Mouse (Mus musculus) heart, adult 2 months (tissue): ENCODE measurements around the gene Gm12695. TPM values are rescaled to one million over a fixed set of nuclear protein-coding genes. Genes with fewer than 3 reads are reported as not detected.

Experiments used
- DNase-seq, 2 experiments: peaks; one replicate each; pipeline ENCODE4 v3.0.0; 2021
- H3K27ac ChIP-seq: fragments of 200-600 bp; 2 replicates; pipeline ENCODE4 v1.8.1; 2022
- H3K27me3 ChIP-seq: fragments of 200-500 bp; 2 replicates; pipeline ENCODE4 v1.6.1; 2012; ENCODE audit warnings: mild to moderate bottlenecking, low read length, inconsistent platforms, mixed read lengths; ENCODE audit not compliant: control insufficient read depth, insufficient read depth
- H3K36me3 ChIP-seq: fragments of 200-500 bp; 2 replicates; pipeline ENCODE4 v1.6.1; 2012; ENCODE audit warnings: low read length, inconsistent platforms; ENCODE audit not compliant: control insufficient read depth, insufficient read depth
- H3K4me1 ChIP-seq: fragments of 200-500 bp; 2 replicates; pipeline ENCODE4 v1.6.1; 2011; ENCODE audit warnings: low read length; ENCODE audit not compliant: control insufficient read depth, insufficient read depth
- H3K4me3 ChIP-seq: fragments of 200-600 bp; 2 replicates; pipeline ENCODE4 v1.8.1; 2022
- H3K79me2 ChIP-seq: fragments of 200-500 bp; replicated peaks from 2 replicates; pipeline ENCODE4 v1.6.1; 2012; ENCODE audit warnings: mild to moderate bottlenecking, inconsistent platforms, low read length, moderate library complexity, mixed read lengths; ENCODE audit not compliant: control insufficient read depth, insufficient read depth
- H3K9ac ChIP-seq: fragments of 200-500 bp; 2 replicates; pipeline ENCODE4 v1.6.1; 2012; ENCODE audit warnings: low read depth, mild to moderate bottlenecking, control low read depth, inconsistent platforms, low read length, mixed read lengths
- CTCF ChIP-seq: fragments of 200-600 bp; IDR thresholded peaks from 2 replicates; pipeline ENCODE4 v1.8.1; 2022; ENCODE audit warnings: antibody characterized with exemption, mild to moderate bottlenecking, moderate library complexity
- EP300 ChIP-seq: fragments of 200-500 bp; IDR thresholded peaks from 2 replicates; pipeline ENCODE4 v1.6.1; 2011; ENCODE audit warnings: low read depth, low read length, control low read depth; ENCODE audit not compliant: insufficient read depth
- POLR2A ChIP-seq: fragments of 200-500 bp; IDR thresholded peaks from 2 replicates; pipeline ENCODE4 v1.6.1; 2011; ENCODE audit warnings: mild to moderate bottlenecking, low read depth, low read length, control low read depth; ENCODE audit not compliant: insufficient read depth
- WGBS: fragments of 180-500 bp; shearing (Covaris S2); methylation state at CpG from one replicate; pipeline ENCODE4 v1.1.7; 2018; 5-methylcytosine and 5-hydroxymethylcytosine counted together
- intact Hi-C: fragments of 180-260 bp; cut with DNase I; formaldehyde crosslinking; loops from one replicate; pipeline ENCODE4 v1.15.1; 2025
- polyA plus RNA-seq: library from polyadenylated mRNA; depleted of rRNA; stranded (reverse); fragments of >200 nt; gene quantifications from 2 replicates; pipeline ENCODE4 v1.2.3, GENCODE M21; 2012
- total RNA-seq, 2 experiments: library from RNA; stranded (reverse); gene quantifications; 2 replicates each; pipeline ENCODE4 v1.2.3; 2021

The Gm12695 gene
- total and polyA plus RNA-seq, 3 experiments = 0.08 TPM; not detected in 2

GRCm38 (mm10) chr4:96705281-96705951 lies 79.6 kb downstream of the Gm12695 start:
- H3K4me3 ChIP-seq = no peak overlapping the region
- H3K27ac ChIP-seq = no peak overlapping the region
- peak; percentile 11 to 32 for DNase-seq
- TF ChIP-seq CTCF = peak; percentile 79
- no peak for TF ChIP-seq EP300
- TF ChIP-seq POLR2A = no peak
- H3K79me2 ChIP-seq = no peaks in the 10 kb centered on the region
- no peaks in the 10 kb centered on the region for H3K36me3 ChIP-seq
- intact Hi-C loops = loop anchor here (10.0 kb wide), 1 partner anchor 1039 kb away; no protein-coding TSS in a partner anchor
- no peaks in the 10 kb centered on the region for H3K27me3 ChIP-seq
- no peaks in the 10 kb centered on the region; the same call in 1 of the 2 replicates for H3K4me1 ChIP-seq
- H3K9ac ChIP-seq = no peak overlapping the region
- 55% methylated on average over 2 of the region's 2 CpGs for WGBS

DNA sequence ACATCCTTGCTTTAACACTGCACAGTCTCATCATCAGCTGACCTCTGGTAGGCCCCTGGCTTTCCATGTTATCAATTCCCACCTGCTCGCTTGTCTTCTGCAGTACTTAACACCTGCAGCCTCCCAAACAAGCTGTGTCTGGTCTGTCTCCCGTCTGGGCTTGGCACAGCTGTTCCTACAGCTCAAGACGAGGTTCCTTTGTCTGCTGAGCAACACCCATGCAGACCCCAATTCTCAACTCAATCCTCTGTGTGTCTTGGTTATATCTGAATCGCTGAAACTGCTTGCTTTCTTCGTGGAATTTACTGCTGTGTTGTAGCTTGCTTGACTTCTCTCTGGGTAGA lies 86.8 kb downstream of the Gm12695 start:
- H3K9ac ChIP-seq = no peak overlapping the region
- H3K79me2 ChIP-seq = no peaks in the 10 kb centered on the region
- H3K4me1 ChIP-seq = no peaks in the 10 kb centered on the region
- H3K27ac ChIP-seq = no peak overlapping the region
- no peak for TF ChIP-seq EP300
- TF ChIP-seq CTCF = no peak
- intact Hi-C loops = no loop called here
- no peaks in the 10 kb centered on the region for H3K36me3 ChIP-seq
- WGBS = 66% methylated on average over 5 of the region's 5 CpGs
- H3K27me3 ChIP-seq = no peaks in the 10 kb centered on the region
- no peak overlapping the region for H3K4me3 ChIP-seq
- DNase-seq = no peak

- no peak overlapping the region for H3K27ac ChIP-seq
- no peaks in the 10 kb centered on the region for H3K36me3 ChIP-seq
- TF ChIP-seq EP300 (no peak), POLR2A (no peak), CTCF (no peak)
- 83% methylated on average over 15 of the region's 15 CpGs for WGBS
- H3K27me3 ChIP-seq = no peaks in the 10 kb centered on the region
- H3K4me3 ChIP-seq = no peak overlapping the region
- H3K9ac ChIP-seq = no peak overlapping the region
- no peak for DNase-seq
- H3K79me2 ChIP-seq = no peaks in the 10 kb centered on the region
- H3K4me1 ChIP-seq = no peaks in the 10 kb centered on the region
- intact Hi-C loops = no loop called here
These were observed 87.3 kb downstream of the Gm12695 start for GRCm38 (mm10) chr4:96697511-96698217.

DNA sequence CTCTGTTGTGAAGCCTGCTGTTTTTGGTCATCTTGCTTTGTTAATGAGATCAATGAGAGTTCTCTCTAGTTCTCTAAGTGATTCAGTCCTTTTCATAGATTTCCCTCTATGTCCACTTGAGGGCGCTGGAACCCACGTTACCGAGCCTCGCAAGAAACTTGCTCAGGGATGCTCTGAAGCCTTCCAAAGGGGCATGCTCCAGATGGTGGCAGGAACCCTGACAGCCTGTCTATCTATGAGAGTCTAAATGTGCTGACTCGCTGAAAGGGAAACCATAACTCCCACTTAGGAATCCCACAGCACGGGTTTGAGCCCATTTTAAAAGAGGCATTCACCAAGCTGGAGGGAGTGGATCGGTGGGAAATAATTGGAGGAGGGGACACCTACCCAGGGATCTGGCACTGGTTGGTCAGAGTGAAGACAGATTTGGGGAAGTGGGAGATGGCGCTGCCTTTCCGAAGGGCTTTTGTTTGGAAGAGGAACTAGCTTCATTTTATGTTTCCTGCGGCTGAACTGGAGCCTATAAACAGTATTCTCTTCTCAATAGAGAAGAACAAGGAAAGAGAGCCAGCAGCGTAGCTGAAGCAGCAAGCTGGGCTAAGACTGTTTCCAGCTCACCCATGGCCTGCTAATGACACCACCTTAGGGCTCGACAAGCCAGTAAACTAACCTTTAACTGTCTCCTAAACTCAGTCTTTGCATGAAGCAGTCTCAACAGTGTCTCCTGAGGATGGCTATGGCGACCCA lies 88.2 kb downstream of the Gm12695 start:
- Histone ChIP-seq H3K27me3 (no peaks in the 10 kb centered on the region), H3K27ac (no peak overlapping the region), H3K4me1 (no peaks in the 10 kb centered on the region), H3K36me3 (no peaks in the 10 kb centered on the region), H3K9ac (no peak overlapping the region), H3K4me3 (no peak overlapping the region), H3K79me2 (no peaks in the 10 kb centered on the region)
- TF ChIP-seq CTCF = peak; percentile 51
- no peak for TF ChIP-seq EP300
- TF ChIP-seq POLR2A = no peak
- DNase-seq = no peak
- intact Hi-C loops = no loop called here
- 29% methylated on average over 13 of the region's 13 CpGs for WGBS

DNA sequence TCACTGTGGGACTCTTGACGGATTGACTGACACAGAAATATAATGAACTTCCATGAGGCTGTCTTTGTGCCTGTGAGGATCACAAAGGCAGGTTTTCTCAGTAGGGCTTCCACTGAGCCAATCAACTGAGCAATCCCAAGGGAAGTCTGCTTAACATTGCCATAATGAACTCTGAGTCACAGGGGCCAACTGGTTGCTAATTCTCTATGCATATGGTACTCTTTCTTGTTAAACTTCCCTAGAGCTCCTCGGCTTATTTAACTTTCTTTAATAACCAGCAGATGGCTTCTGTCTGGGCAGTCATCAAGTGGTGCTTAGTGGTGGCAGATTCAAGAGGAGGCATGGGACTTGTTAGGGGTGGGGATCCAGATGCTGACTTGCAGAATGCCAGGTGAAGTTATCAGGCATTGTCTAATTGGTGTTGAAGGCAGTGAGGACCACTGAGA lies 97.6 kb downstream of the Gm12695 start:
- WGBS = 62% methylated on average over 2 of the region's 2 CpGs
- no peak for DNase-seq
- no peak for TF ChIP-seq EP300
- TF ChIP-seq CTCF = no peak
- TF ChIP-seq POLR2A = no peak
- Histone ChIP-seq H3K9ac (no peak overlapping the region), H3K79me2 (no peaks in the 10 kb centered on the region), H3K4me3 (no peak overlapping the region), H3K27ac (no peak overlapping the region), H3K36me3 (no peaks in the 10 kb centered on the region), H3K27me3 (no peaks in the 10 kb centered on the region), H3K4me1 (no peaks in the 10 kb centered on the region)
- intact Hi-C loops = no loop called here
